Mouse (Mus musculus) embryonic facial prominence, embryonic 11.5 days (tissue): Measurements from ENCODE around the gene Josd2. TPM values are rescaled to one million over a fixed set of nuclear protein-coding genes. Genes with fewer than 3 reads are reported as not detected.

Experiments
- ATAC-seq: fragments of 200-750 bp; cut with Nextera tagmentation; replicated peaks from 2 replicates; pipeline ENCODE4 v1.8.0; 2017; ENCODE audit warnings: low read depth; ENCODE audit not compliant: insufficient number of reproducible peaks, low FRiP score, low TSS enrichment
- DNase-seq: peaks from one replicate; pipeline ENCODE4 v3.0.0-alpha.2; 2015; ENCODE audit warnings: low spot score
- H3K27ac ChIP-seq: fragments of 300-500 bp; sonication (generic); replicated peaks from 2 replicates; pipeline ENCODE4 v1.5.1; 2014; ENCODE audit warnings: mild to moderate bottlenecking, low read depth, low read length, control low read depth
- H3K27me3 ChIP-seq: fragments of 300-500 bp; sonication (generic); 2 replicates; pipeline ENCODE4 v1.6.1; 2014; ENCODE audit warnings: mild to moderate bottlenecking, low read length, moderate library complexity, mixed read lengths; ENCODE audit not compliant: control insufficient read depth, insufficient read depth
- H3K36me3 ChIP-seq: fragments of 300-500 bp; sonication (generic); replicated peaks from 2 replicates; pipeline ENCODE4 v1.6.1; 2014; ENCODE audit warnings: low read depth, mild to moderate bottlenecking, low read length, moderate library complexity, mixed read lengths; ENCODE audit not compliant: control insufficient read depth, insufficient read depth
- H3K4me1 ChIP-seq: fragments of 300-500 bp; sonication (generic); 2 replicates; pipeline ENCODE4 v1.6.1; 2014; ENCODE audit warnings: low read length, mixed read lengths; ENCODE audit not compliant: control insufficient read depth, insufficient read depth
- H3K4me2 ChIP-seq: fragments of 300-500 bp; sonication (generic); 2 replicates; pipeline ENCODE4 v1.6.1; 2014; ENCODE audit warnings: low read depth, mild to moderate bottlenecking, control low read depth, low read length, moderate library complexity
- H3K4me3 ChIP-seq: fragments of 300-500 bp; sonication (generic); 2 replicates; pipeline ENCODE4 v1.5.1; 2014; ENCODE audit warnings: low read depth, low read length, control low read depth
- H3K9ac ChIP-seq: fragments of 300-500 bp; sonication (generic); replicated peaks from 2 replicates; pipeline ENCODE4 v1.6.1; 2014; ENCODE audit warnings: mild to moderate bottlenecking, control low read depth, low read length
- H3K9me3 ChIP-seq: fragments of 300-500 bp; sonication (generic); replicated peaks from 2 replicates; pipeline ENCODE4 v1.6.1; 2016; ENCODE audit warnings: mild to moderate bottlenecking, low read length, inconsistent platforms, mixed read lengths; ENCODE audit not compliant: control insufficient read depth
- WGBS: fragments of 180-500 bp; shearing (Covaris S2); extraction: QIAGEN DNeasy Blood & Tissue Kit; methylation state at CpG from one replicate; pipeline ENCODE4 v1.1.7; 2014; 5-methylcytosine and 5-hydroxymethylcytosine counted together
- polyA plus RNA-seq: library from polyadenylated mRNA; unstranded; fragments of >200 nt; fragmentation: Nextera tagmentation; extraction: Ambion mirVana; gene quantifications from 2 replicates; pipeline ENCODE4 v1.2.1, GENCODE M21; 2014

The Josd2 gene
- polyA plus RNA-seq: 61.1 and 66.4 TPM in 2 replicates

DNA sequence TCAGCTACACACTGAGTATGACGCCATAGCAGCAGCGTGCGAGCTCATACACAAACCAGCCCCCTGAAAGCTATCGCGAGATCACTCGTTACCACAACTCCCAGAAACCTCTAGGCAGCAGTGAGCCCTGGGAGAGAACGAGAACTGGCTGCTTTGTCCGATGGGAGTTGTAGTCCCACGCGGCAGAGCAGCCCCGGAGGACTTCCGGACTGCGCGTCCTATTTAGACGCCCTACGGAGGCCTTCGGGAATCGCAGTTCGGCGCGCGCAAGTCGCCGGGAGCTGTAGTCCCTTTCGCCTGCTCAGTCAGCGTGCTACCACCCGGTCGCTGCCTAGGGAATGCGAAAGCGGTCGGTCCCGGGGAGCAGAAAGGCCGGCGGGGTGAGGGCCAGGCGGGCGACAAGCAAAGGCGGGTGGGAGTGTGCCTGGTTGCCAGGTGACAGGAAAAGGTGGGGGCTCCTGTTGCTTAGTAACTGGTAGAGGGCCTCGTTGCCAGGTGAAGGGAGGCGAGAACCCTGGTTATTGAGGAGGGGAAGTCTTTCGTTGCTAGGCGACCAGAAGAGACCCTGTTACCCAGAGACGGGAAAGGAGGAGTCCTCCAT is at the start of gene Josd2:
Josd2 (plus strand) TSS at position 170 of the 601 bp plus-strand sequence.
- Histone ChIP-seq H3K4me1 (peaks cover 6% of the 10 kb centered on the region; the same call in 1 of the 2 replicates), H3K4me2 (peak within 1 kb of the TSS; percentile 43), H3K9ac (peak within 1 kb of the TSS; percentile 75), H3K4me3 (peak within 1 kb of the TSS; percentile 67), H3K27ac (no peak within 1 kb of the TSS; the same call in none of the 2 replicates), H3K9me3 (no peaks in the 10 kb centered on the region), H3K36me3 (no peaks in the 10 kb centered on the region), H3K27me3 (peaks cover 8% of the 10 kb centered on the region)
- DNase-seq: peak; percentile 99
- ATAC-seq: peak; percentile 94
- 0% methylated on average over 42 of the region's 42 CpGs for WGBS

DNA sequence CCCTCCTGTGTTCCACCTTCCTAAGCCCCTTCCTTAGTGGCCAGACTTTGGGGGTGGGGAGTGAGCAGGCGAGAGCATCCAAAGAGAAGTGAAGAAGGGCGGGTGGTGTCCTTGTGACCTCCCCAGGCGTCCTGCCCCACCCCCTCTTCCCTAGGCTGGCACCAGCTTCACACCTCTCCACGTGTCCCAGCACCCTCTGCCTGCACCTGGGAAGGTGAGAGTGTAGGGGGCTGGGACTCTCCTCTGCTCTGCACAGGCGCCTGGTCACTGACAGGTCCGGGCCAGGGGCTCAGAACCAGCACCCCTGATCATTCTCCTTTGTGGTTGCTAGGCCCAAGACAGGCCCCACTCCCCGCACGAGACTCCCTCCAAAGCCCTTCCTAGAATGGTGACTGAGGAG is 40.1 kb upstream of the Josd2 start:
- Histone ChIP-seq H3K4me2 (no peak overlapping the region; the same call in 1 of the 2 replicates), H3K9ac (no peak overlapping the region), H3K9me3 (no peaks in the 10 kb centered on the region), H3K36me3 (no peaks in the 10 kb centered on the region), H3K27me3 (peaks cover 22% of the 10 kb centered on the region), H3K4me1 (peaks cover 8% of the 10 kb centered on the region), H3K4me3 (peak overlapping the region; percentile 63; the same call in 1 of the 2 replicates), H3K27ac (no peak overlapping the region)
- WGBS: 8% methylated on average over 8 of the region's 8 CpGs
- ATAC-seq: no peak
- no peak for DNase-seq

DNA sequence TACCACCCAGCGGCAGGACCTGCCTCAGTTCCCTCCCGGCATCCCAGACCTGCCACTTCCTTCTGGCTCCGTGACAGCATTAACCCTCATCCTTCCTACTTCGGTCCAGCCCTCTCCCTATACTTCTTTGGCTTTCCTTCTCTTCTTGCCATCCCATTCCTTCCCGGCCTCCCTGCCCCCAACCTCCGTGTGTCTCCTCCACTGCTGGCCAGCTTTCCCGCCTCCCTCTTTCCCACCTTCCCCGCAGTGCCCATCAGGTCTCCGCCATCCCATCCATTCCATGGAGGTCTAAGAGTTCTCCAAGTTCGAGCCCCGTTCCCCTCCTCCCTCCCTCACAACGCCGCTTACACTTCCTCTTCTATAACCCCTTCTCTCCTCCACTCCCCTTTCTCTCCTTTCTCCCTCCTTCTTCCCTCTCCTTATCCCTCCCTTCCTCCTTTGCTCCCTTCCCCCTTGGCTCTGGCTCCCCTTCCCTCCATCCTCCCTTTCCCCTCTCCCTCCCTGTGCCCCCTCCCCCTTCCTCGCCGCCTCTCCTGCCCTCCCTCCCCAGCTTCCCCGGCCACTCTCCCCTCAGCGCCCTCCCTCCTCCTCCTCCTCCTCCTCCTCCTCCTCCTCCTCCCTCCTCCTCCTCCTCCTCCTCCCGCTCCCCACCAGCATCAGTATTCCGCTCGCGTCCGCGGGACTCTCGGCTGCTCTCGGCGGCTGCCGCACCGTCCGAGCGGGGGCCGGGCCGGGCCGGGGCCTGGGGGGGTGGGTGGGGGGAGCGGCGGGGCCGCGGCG is 39.4 kb upstream of the Josd2 start:
- Histone ChIP-seq H3K9me3 (no peaks in the 10 kb centered on the region), H3K27ac (no peak overlapping the region), H3K36me3 (no peaks in the 10 kb centered on the region), H3K4me3 (peak overlapping the region; percentile 63), H3K4me1 (peaks cover 8% of the 10 kb centered on the region), H3K27me3 (peaks cover 22% of the 10 kb centered on the region), H3K4me2 (peak overlapping the region; percentile 92), H3K9ac (peak overlapping the region; percentile 70)
- DNase-seq (peak; percentile 66), ATAC-seq (peak; percentile 14; the same call in 1 of the 2 replicates)
- 1% methylated on average over 16 of the region's 38 CpGs for WGBS

DNA sequence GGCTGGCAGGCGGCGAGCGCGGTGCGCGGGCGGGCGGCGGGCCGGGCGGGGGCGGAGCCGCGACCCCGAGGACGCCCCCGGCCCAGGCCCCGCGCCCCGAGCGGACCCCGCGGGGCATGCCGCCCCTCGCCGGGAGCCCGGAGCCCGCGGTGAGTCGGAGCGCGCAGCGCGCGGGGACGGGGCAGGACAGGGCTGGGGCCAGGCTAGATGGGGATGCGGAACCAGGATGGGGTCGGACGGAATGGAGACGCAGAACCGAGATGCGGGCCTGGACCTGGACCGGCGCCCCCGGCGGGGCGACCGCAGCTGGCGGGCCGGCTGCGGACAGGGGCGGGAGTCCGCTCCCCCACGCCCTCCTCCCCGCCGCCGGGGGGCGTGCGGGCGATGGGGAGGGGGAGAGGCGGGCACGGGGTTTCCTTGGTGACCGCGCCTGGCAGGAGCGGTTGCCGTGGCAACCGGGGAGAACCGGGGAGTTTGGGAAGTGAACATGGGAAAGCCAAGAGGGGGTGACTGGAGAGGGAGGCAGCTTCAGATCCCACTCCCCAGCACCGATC is 38.7 kb upstream of the Josd2 start, which contains the start of gene Lrrc4b:
Lrrc4b (plus strand) TSS at position 51 of the 554 bp plus-strand sequence.
- peak within 1 kb of the TSS; percentile 72 for H3K27ac ChIP-seq
- 1% methylated on average over 19 of the region's 69 CpGs for WGBS
- ATAC-seq (0 out of 2 replicates have a peak, but pooled peaks have one; percentile 20), DNase-seq (peak; percentile 77)
- no peaks in the 10 kb centered on the region for H3K36me3 ChIP-seq
- peak within 1 kb of the TSS; percentile 92 for H3K4me2 ChIP-seq
- H3K9ac ChIP-seq: peak within 1 kb of the TSS; percentile 70
- H3K4me3 ChIP-seq: peak within 1 kb of the TSS; percentile 63
- peaks cover 20% of the 10 kb centered on the region for H3K27me3 ChIP-seq
- H3K4me1 ChIP-seq: peaks cover 8% of the 10 kb centered on the region
- no peaks in the 10 kb centered on the region for H3K9me3 ChIP-seq

DNA sequence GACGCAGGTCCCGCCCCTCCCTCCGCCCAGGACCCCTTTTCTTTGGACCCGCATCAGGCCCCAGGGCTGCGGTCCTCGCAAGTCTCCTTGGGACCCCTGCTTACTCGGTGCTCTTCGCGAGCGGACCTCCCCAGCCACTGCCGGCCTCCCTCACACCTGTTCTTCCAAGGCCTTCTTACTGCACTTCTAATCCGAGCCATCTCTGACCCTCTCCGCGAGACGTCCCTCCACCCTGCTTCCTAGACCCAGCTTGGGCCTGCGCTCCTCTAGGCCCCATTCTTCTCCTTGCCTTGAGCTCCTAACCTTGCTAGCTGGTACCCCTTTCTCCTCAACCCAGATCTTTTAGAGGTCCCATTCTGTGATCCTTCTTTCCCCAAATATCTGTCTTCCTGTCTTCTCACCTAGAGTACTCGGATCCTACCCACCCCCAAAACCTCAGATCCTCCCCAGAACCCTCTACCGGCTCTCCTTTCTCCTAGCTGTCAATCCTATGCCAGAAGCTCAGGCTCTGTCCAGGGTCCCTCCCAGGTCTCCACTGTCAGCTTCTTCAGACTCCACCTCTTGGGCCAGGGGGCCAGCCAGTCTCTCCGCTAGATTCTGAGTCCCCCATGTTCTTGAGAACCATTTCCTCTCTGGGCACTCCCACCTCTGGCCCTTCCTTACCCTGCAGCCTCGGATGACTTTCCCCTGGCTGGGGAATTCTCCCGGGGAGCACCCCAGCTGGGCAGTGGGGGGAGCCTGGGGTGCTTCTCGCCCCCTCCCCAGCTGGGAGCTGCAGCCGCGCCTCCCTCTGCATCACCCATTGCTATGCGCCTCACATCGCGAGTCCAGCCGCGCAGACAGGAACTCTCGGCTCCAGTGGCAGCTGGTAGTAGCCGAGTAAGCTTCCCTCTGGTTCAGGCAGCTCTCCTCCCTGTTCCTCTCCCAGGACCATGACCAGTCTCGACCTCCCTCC is 38.0 kb upstream of the Josd2 start:
- peaks cover 8% of the 10 kb centered on the region for H3K4me1 ChIP-seq
- peak overlapping the region; percentile 70 for H3K9ac ChIP-seq
- WGBS: 2% methylated on average over 32 of the region's 32 CpGs
- H3K9me3 ChIP-seq: no peaks in the 10 kb centered on the region
- H3K4me3 ChIP-seq: peak overlapping the region; percentile 63
- DNase-seq: no peak
- H3K4me2 ChIP-seq: peak overlapping the region; percentile 92
- H3K36me3 ChIP-seq: no peaks in the 10 kb centered on the region
- ATAC-seq: peak; percentile 4; the same call in 1 of the 2 replicates
- peaks cover 20% of the 10 kb centered on the region for H3K27me3 ChIP-seq
- H3K27ac ChIP-seq: peak overlapping the region; percentile 72

DNA sequence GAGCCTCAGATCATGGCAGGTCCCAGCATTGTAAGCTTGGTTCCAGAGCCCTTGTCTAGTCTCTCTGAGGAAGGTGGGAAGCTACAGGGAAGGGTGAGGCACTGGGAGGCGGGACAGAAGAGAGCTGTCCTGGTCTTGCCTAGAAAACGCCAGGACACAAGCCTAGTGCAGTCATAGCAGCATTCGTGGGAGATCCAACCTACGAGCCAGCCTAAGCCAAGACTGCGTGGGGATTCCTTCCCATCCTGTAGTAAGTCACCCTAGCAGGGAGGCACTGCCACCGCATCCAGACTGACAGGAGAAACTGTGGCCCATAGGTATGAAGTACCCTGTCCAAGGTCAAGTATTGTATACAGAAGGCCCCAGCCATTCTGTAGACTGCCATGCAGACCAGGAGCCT is 35.2 kb upstream of the Josd2 start:
- H3K4me3 ChIP-seq: no peak overlapping the region
- H3K36me3 ChIP-seq: no peaks in the 10 kb centered on the region
- H3K4me1 ChIP-seq: peaks cover 8% of the 10 kb centered on the region
- H3K27ac ChIP-seq: no peak overlapping the region
- ATAC-seq: no peak
- no peak overlapping the region for H3K4me2 ChIP-seq
- 69% methylated on average over 6 of the region's 6 CpGs for WGBS
- H3K27me3 ChIP-seq: peaks cover 20% of the 10 kb centered on the region
- DNase-seq: no peak
- H3K9ac ChIP-seq: no peak overlapping the region
- H3K9me3 ChIP-seq: no peaks in the 10 kb centered on the region

DNA sequence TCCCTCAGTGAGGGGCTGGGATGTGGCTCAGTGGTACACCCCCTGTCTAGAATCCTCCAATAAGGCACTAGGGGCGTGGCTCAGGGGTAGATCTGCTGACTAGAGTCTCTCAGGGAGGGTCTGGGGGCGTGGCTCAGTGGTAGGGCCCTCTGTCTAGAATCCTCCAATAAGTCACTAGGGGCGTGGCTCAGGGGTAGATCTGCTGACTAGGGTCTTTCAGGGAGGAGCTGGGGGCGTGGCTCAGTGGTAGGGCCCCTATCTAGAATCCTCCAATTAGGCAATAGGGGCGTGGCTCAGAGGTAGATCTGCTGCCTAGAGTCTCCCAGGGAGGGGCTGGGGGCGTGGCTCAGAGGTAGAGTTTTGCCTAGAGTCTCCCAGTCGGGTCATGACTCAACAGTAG is 34.4 kb upstream of the Josd2 start:
- Histone ChIP-seq H3K4me1 (peaks cover 8% of the 10 kb centered on the region), H3K36me3 (no peaks in the 10 kb centered on the region), H3K4me3 (no peak overlapping the region), H3K27ac (no peak overlapping the region), H3K9me3 (no peaks in the 10 kb centered on the region), H3K27me3 (peaks cover 18% of the 10 kb centered on the region), H3K9ac (no peak overlapping the region), H3K4me2 (no peak overlapping the region)
- DNase-seq (peak; percentile 69), ATAC-seq (peak; percentile 51)
- WGBS: 1% methylated on average over 7 of the region's 7 CpGs
